Mouse (Mus musculus) embryonic facial prominence, embryonic 11.5 days (tissue): Measurements from ENCODE around the gene Aldh9a1. TPM values are rescaled to one million over a fixed set of nuclear protein-coding genes. Genes with fewer than 3 reads are reported as not detected.

Source experiments
- ATAC-seq: fragments of 200-750 bp; cut with Nextera tagmentation; replicated peaks from 2 replicates; pipeline ENCODE4 v1.8.0; 2017; ENCODE audit warnings: low read depth; ENCODE audit not compliant: insufficient number of reproducible peaks, low FRiP score, low TSS enrichment
- DNase-seq: peaks from one replicate; pipeline ENCODE4 v3.0.0-alpha.2; 2015; ENCODE audit warnings: low spot score
- H3K27ac ChIP-seq: fragments of 300-500 bp; sonication (generic); replicated peaks from 2 replicates; pipeline ENCODE4 v1.5.1; 2014; ENCODE audit warnings: mild to moderate bottlenecking, low read depth, low read length, control low read depth
- H3K27me3 ChIP-seq: fragments of 300-500 bp; sonication (generic); 2 replicates; pipeline ENCODE4 v1.6.1; 2014; ENCODE audit warnings: mild to moderate bottlenecking, low read length, moderate library complexity, mixed read lengths; ENCODE audit not compliant: control insufficient read depth, insufficient read depth
- H3K36me3 ChIP-seq: fragments of 300-500 bp; sonication (generic); replicated peaks from 2 replicates; pipeline ENCODE4 v1.6.1; 2014; ENCODE audit warnings: low read depth, mild to moderate bottlenecking, low read length, moderate library complexity, mixed read lengths; ENCODE audit not compliant: control insufficient read depth, insufficient read depth
- H3K4me1 ChIP-seq: fragments of 300-500 bp; sonication (generic); 2 replicates; pipeline ENCODE4 v1.6.1; 2014; ENCODE audit warnings: low read length, mixed read lengths; ENCODE audit not compliant: control insufficient read depth, insufficient read depth
- H3K4me2 ChIP-seq: fragments of 300-500 bp; sonication (generic); 2 replicates; pipeline ENCODE4 v1.6.1; 2014; ENCODE audit warnings: low read depth, mild to moderate bottlenecking, control low read depth, low read length, moderate library complexity
- H3K4me3 ChIP-seq: fragments of 300-500 bp; sonication (generic); 2 replicates; pipeline ENCODE4 v1.5.1; 2014; ENCODE audit warnings: low read depth, low read length, control low read depth
- H3K9ac ChIP-seq: fragments of 300-500 bp; sonication (generic); replicated peaks from 2 replicates; pipeline ENCODE4 v1.6.1; 2014; ENCODE audit warnings: mild to moderate bottlenecking, control low read depth, low read length
- H3K9me3 ChIP-seq: fragments of 300-500 bp; sonication (generic); replicated peaks from 2 replicates; pipeline ENCODE4 v1.6.1; 2016; ENCODE audit warnings: mild to moderate bottlenecking, low read length, inconsistent platforms, mixed read lengths; ENCODE audit not compliant: control insufficient read depth
- WGBS: fragments of 180-500 bp; shearing (Covaris S2); extraction: QIAGEN DNeasy Blood & Tissue Kit; methylation state at CpG from one replicate; pipeline ENCODE4 v1.1.7; 2014; 5-methylcytosine and 5-hydroxymethylcytosine counted together
- polyA plus RNA-seq: library from polyadenylated mRNA; unstranded; fragments of >200 nt; fragmentation: Nextera tagmentation; extraction: Ambion mirVana; gene quantifications from 2 replicates; pipeline ENCODE4 v1.2.1, GENCODE M21; 2014

Aldh9a1 gene
- polyA plus RNA-seq, 1 experiment from 2014 or later: 46.7 TPM

DNA sequence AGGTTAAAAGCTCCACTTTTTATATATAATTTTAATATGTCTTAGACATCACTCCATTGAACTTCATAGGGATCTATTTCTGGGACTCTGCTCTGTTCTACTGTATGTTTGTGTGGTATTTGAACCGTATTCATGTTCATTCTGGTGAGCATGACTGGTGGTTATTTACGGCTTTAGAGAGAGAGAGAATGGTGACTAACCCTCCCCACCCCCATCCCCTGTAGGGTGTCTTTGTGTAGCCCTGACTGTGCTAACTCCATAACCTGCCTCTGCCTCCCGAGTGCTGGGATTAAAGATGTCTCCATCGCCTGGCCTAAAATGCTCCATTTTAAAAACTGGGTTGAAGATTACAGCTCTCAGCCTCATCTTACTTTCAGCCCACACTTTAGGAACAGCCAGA is 10.5 kb downstream of the Aldh9a1 start:
- H3K9ac ChIP-seq: no peak overlapping the region
- no peaks in the 10 kb centered on the region for H3K27me3 ChIP-seq
- no peak for DNase-seq
- no peak overlapping the region for H3K27ac ChIP-seq
- H3K4me2 ChIP-seq: no peak overlapping the region
- H3K9me3 ChIP-seq: no peaks in the 10 kb centered on the region
- 77% methylated on average over 4 of the region's 4 CpGs for WGBS
- H3K4me3 ChIP-seq: no peak overlapping the region
- no peaks in the 10 kb centered on the region; the same call in 1 of the 2 replicates for H3K36me3 ChIP-seq
- no peak for ATAC-seq
- H3K4me1 ChIP-seq: no peaks in the 10 kb centered on the region

DNA sequence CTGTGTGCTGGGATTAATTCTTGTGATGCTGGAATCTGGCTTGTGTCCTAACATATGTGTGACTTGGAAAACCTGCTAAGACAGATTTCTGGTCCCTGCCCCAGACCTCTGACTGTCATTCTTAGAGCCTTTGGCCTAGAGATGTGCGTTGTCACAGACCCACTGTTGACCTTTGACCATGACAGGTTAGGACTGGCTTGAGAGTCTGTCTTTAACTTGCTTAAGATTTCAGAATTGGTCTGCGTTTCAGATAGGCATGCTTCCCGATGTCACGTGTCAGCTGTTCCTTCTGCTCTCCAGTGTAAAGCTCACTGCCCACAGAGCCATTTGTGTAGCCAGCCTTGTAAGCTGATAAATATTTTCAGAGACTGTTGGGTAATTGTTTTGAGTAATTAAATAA is 13.0 kb downstream of the Aldh9a1 start:
- Histone ChIP-seq H3K4me1 (no peaks in the 10 kb centered on the region), H3K36me3 (no peaks in the 10 kb centered on the region), H3K27ac (no peak overlapping the region), H3K27me3 (no peaks in the 10 kb centered on the region), H3K9me3 (no peaks in the 10 kb centered on the region), H3K4me2 (no peak overlapping the region), H3K4me3 (no peak overlapping the region), H3K9ac (no peak overlapping the region)
- ATAC-seq (no peak), DNase-seq (no peak)
- WGBS: 79% methylated on average over 4 of the region's 4 CpGs

DNA sequence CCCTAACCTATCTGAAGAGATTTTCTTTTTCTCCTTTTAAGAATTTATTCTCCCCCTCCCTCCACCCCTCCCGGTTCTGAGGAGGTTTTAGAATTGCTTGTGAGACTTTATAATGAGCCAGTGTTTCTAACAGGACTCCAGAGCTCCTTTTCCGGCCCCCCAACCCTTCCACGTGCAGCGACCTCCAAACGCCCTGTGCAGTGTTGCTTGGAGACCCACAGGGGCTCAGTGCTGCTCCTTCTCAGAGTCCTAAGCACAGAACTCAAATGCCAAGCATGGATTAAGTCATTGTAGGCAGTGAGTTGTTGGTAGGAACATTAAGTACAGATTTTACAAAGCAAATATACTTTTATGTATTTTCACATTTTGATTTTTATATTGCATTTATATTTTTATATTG is 13.5 kb downstream of the Aldh9a1 start:
- no peak overlapping the region for H3K9ac ChIP-seq
- 75% methylated on average over 5 of the region's 5 CpGs for WGBS
- no peaks in the 10 kb centered on the region for H3K4me1 ChIP-seq
- ATAC-seq: no peak
- no peaks in the 10 kb centered on the region for H3K27me3 ChIP-seq
- no peak overlapping the region for H3K4me2 ChIP-seq
- no peaks in the 10 kb centered on the region for H3K9me3 ChIP-seq
- H3K4me3 ChIP-seq: no peak overlapping the region
- no peak for DNase-seq
- no peak overlapping the region for H3K27ac ChIP-seq
- no peaks in the 10 kb centered on the region for H3K36me3 ChIP-seq

DNA sequence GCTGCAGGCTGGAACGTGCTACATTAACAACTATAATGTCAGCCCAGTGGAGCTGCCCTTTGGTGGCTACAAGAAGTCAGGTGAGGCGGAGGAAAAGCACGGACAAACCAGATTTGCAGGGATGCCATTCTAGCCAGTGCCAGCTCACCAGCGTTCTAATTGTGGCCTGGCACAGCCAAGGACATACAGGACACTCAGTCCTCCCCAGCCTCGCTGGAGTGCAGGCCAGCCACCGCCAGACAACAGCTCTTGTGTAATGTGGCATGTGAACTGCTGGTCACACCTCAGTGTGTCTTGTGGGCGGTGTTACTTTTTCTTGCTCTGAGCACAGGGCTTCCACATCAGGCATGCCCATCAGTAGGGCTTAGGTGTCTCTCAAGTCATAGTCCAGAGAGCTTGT is 16.0 kb downstream of the Aldh9a1 start:
- no peaks in the 10 kb centered on the region for H3K27me3 ChIP-seq
- no peak for DNase-seq
- WGBS: 92% methylated on average over 7 of the region's 7 CpGs
- H3K4me1 ChIP-seq: no peaks in the 10 kb centered on the region
- no peak overlapping the region for H3K4me2 ChIP-seq
- no peaks in the 10 kb centered on the region for H3K36me3 ChIP-seq
- no peak overlapping the region for H3K27ac ChIP-seq
- H3K9me3 ChIP-seq: no peaks in the 10 kb centered on the region
- ATAC-seq: no peak
- no peak overlapping the region for H3K9ac ChIP-seq
- no peak overlapping the region for H3K4me3 ChIP-seq

DNA sequence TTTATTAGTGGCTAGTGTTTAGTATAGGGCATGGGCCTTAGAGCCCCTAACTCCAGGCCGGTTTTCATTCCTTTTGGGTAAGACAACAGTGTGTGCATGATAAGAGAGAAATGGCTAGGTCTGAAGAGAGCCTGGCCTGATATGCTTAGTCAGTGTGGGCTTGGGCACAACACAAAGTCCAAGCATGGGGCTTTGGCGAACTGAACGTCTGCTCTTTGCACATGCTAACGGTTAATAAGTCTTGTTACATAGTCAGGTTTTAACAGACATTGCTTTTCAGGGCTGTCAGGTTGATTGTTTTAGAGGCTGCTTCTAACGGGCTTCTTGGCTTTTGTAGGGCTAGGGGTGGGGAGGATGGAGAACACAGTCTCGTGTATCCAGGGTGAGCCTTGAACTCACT is 16.8 kb downstream of the Aldh9a1 start:
- no peak for DNase-seq
- Histone ChIP-seq H3K9me3 (no peaks in the 10 kb centered on the region), H3K36me3 (no peaks in the 10 kb centered on the region), H3K27me3 (no peaks in the 10 kb centered on the region), H3K4me2 (no peak overlapping the region), H3K4me3 (no peak overlapping the region), H3K9ac (no peak overlapping the region), H3K27ac (no peak overlapping the region), H3K4me1 (no peaks in the 10 kb centered on the region)
- ATAC-seq: no peak
- WGBS: 88% methylated on average over 6 of the region's 6 CpGs

DNA sequence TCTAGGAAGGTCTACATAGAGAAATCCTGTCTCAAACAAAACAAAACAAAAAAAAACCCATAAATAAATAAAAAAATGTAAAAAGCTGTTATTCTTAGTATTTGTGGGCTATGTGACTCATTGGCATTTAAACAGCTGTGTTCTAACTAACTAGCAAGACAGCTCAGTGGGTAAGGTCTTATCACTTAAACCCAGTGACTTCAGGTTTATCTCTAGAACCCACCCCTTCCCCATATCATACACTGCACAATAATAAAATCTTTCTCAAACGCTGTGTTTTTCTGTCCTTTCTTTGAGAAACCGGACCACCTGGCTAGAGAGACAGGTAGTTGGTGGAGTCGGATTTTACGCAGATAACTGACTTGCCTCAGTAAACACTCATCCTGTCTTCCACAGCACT is 18.2 kb downstream of the Aldh9a1 start:
- Histone ChIP-seq H3K27ac (no peak overlapping the region), H3K9me3 (no peaks in the 10 kb centered on the region), H3K4me3 (no peak overlapping the region), H3K4me1 (no peaks in the 10 kb centered on the region), H3K36me3 (no peaks in the 10 kb centered on the region), H3K4me2 (no peak overlapping the region), H3K27me3 (no peaks in the 10 kb centered on the region), H3K9ac (no peak overlapping the region)
- 93% methylated on average over 4 of the region's 4 CpGs for WGBS
- DNase-seq (no peak), ATAC-seq (no peak)

DNA sequence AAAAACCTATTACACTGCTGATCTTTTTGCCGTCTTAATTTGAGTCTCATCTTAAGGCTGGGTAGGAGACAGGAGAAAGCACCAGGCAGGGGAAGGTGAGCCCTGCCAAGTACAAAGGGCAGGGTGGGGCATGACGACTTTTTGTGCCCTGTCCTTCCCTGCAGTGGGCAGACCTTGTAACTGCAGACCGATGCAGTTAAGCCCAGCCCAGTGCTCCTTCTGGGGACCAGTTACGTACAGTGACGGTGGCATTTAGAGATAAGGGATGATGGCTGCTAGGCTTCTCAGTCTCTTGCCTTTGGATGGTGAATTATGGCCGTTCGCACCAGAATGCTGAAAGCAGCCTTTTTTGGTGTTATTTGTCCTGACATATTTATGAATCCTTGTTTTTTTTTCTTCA is 18.7 kb downstream of the Aldh9a1 start:
- no peak overlapping the region for H3K9ac ChIP-seq

DNA sequence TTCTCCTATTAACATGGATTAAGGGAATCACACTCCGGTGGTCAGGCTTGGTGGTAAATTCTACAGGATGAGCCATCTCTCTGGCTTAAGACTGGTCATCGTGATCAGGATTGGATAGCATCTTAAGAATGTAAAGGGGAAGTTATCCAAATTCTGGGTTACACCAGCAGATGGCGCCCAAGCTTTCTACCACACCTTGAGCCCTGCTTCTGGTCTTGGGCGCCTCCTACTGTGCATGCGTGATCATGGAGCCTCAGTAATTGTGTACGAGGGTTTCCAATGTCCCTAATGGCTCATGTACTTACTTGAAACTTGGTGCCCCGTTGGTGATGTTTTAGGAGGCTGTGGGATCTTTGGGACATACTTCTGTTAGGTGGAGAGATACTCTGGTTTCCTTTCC is 20.1 kb downstream of the Aldh9a1 start:
- no peak for ATAC-seq
- no peak overlapping the region for H3K9ac ChIP-seq
- DNase-seq: peak; percentile 94

More for the DNA sequence above, 18.7 kb downstream of the Aldh9a1 start:
- ATAC-seq (no peak), DNase-seq (no peak)
- Histone ChIP-seq H3K4me3 (no peak overlapping the region), H3K4me1 (no peaks in the 10 kb centered on the region), H3K9me3 (no peaks in the 10 kb centered on the region), H3K4me2 (no peak overlapping the region), H3K27me3 (no peaks in the 10 kb centered on the region), H3K27ac (no peak overlapping the region), H3K36me3 (no peaks in the 10 kb centered on the region)
- 88% methylated on average over 7 of the region's 7 CpGs for WGBS

More for the DNA sequence above, 20.1 kb downstream of the Aldh9a1 start:
- H3K4me2 ChIP-seq: no peak overlapping the region
- no peaks in the 10 kb centered on the region for H3K9me3 ChIP-seq
- H3K27me3 ChIP-seq: no peaks in the 10 kb centered on the region
- no peaks in the 10 kb centered on the region for H3K36me3 ChIP-seq
- WGBS: 10% methylated on average over 7 of the region's 7 CpGs
- H3K4me1 ChIP-seq: no peaks in the 10 kb centered on the region
- H3K4me3 ChIP-seq: no peak overlapping the region
- no peak overlapping the region for H3K27ac ChIP-seq
